Mouse (Mus musculus): ENCODE results near the gene Lrig1. TPM values are rescaled to one million over a fixed set of nuclear protein-coding genes. Genes with fewer than 3 reads are reported as not detected.
A peak's percentile ranks its signal among the peaks of the same experiment; 100 is the strongest.

The Lrig1 gene
- not detected in 2 replicates for polyA plus RNA-seq (2012; ENCODE audit: insufficient read depth, insufficient read length, low replicate concordance, missing spikeins)

- peak within 1 kb of the TSS; percentile 62 for H3K4me3 ChIP-seq (ENCODE audit: insufficient read depth, low read depth, low read length)
- under 1% methylated on average over 40 of the region's 40 CpGs for WGBS
Measured at GRCm38 (mm10) chr6:94700067-94700491, at the start of gene Lrig1. Lrig1 (minus strand) TSS chr6:94700158.

GRCm38 (mm10) chr6:94749626-94750025 lies 49.7 kb upstream of the Lrig1 start:
- no peak overlapping the region for H3K4me3 ChIP-seq (ENCODE audit: insufficient read depth, low read depth, low read length)
- H3K4me1 ChIP-seq (ENCODE audit: control insufficient read depth, insufficient read depth, low read length): no peaks in the 10 kb centered on the region
- TF ChIP-seq CTCF (IDR thresholded peaks at IDR 0.05; ENCODE audit: insufficient read depth, low read depth, low read length) (no peak), POLR2A (IDR thresholded peaks at IDR 0.05; ENCODE audit: insufficient read depth, low read depth, low read length) (no peak)
- no peak overlapping the region for H3K27ac ChIP-seq (ENCODE audit: insufficient read depth, low read depth, low read length)
- WGBS: 92% methylated on average over 3 of the region's 3 CpGs

More at GRCm38 (mm10) chr6:94700067-94700491, at the start of gene Lrig1:
- H3K4me1 ChIP-seq (ENCODE audit: control insufficient read depth, insufficient read depth, low read length): 0 out of 2 replicates have a peak, but pooled peaks cover 2% of the 10 kb centered on the region
- TF ChIP-seq POLR2A (IDR thresholded peaks at IDR 0.05; ENCODE audit: insufficient read depth, low read depth, low read length) (peak; percentile 46; the same call in 1 of the 2 replicates), CTCF (IDR thresholded peaks at IDR 0.05; ENCODE audit: insufficient read depth, low read depth, low read length) (no peak)
- H3K27ac ChIP-seq (ENCODE audit: insufficient read depth, low read depth, low read length): no peak within 1 kb of the TSS

GRCm38 (mm10) chr6:94748361-94748760 lies 48.4 kb upstream of the Lrig1 start:
- TF ChIP-seq POLR2A (IDR thresholded peaks at IDR 0.05; ENCODE audit: insufficient read depth, low read depth, low read length) (no peak), CTCF (IDR thresholded peaks at IDR 0.05; ENCODE audit: insufficient read depth, low read depth, low read length) (no peak)
- H3K27ac ChIP-seq (ENCODE audit: insufficient read depth, low read depth, low read length): no peak overlapping the region
- WGBS: 76% methylated on average over 7 of the region's 7 CpGs
- no peaks in the 10 kb centered on the region for H3K4me1 ChIP-seq (ENCODE audit: control insufficient read depth, insufficient read depth, low read length)
- no peak overlapping the region for H3K4me3 ChIP-seq (ENCODE audit: insufficient read depth, low read depth, low read length)

GRCm38 (mm10) chr6:94740117-94740729 lies 40.3 kb upstream of the Lrig1 start:
- no peak for TF ChIP-seq CTCF (IDR thresholded peaks at IDR 0.05; ENCODE audit: insufficient read depth, low read depth, low read length)
- TF ChIP-seq POLR2A (IDR thresholded peaks at IDR 0.05; ENCODE audit: insufficient read depth, low read depth, low read length): no peak
- no peak overlapping the region for H3K27ac ChIP-seq (ENCODE audit: insufficient read depth, low read depth, low read length)
- WGBS: 93% methylated on average over 14 of the region's 14 CpGs
- no peak overlapping the region for H3K4me3 ChIP-seq (ENCODE audit: insufficient read depth, low read depth, low read length)
- H3K4me1 ChIP-seq (ENCODE audit: control insufficient read depth, insufficient read depth, low read length): no peaks in the 10 kb centered on the region

GRCm38 (mm10) chr6:94738647-94739046 lies 38.7 kb upstream of the Lrig1 start:
- Histone ChIP-seq H3K27ac (ENCODE audit: insufficient read depth, low read depth, low read length) (no peak overlapping the region), H3K4me3 (ENCODE audit: insufficient read depth, low read depth, low read length) (no peak overlapping the region), H3K4me1 (ENCODE audit: control insufficient read depth, insufficient read depth, low read length) (no peaks in the 10 kb centered on the region)
- TF ChIP-seq POLR2A (IDR thresholded peaks at IDR 0.05; ENCODE audit: insufficient read depth, low read depth, low read length): no peak
- no peak for TF ChIP-seq CTCF (IDR thresholded peaks at IDR 0.05; ENCODE audit: insufficient read depth, low read depth, low read length)
- 82% methylated on average over 3 of the region's 3 CpGs for WGBS

- Histone ChIP-seq H3K4me3 (ENCODE audit: insufficient read depth, low read depth, low read length) (no peak overlapping the region), H3K27ac (ENCODE audit: insufficient read depth, low read depth, low read length) (no peak overlapping the region), H3K4me1 (ENCODE audit: control insufficient read depth, insufficient read depth, low read length) (no peaks in the 10 kb centered on the region)
- 74% methylated on average over 5 of the region's 5 CpGs for WGBS
- no peak for TF ChIP-seq CTCF (IDR thresholded peaks at IDR 0.05; ENCODE audit: insufficient read depth, low read depth, low read length)
- TF ChIP-seq POLR2A (IDR thresholded peaks at IDR 0.05; ENCODE audit: insufficient read depth, low read depth, low read length): no peak
Measured at GRCm38 (mm10) chr6:94733878-94734277, 33.9 kb upstream of the Lrig1 start.

GRCm38 (mm10) chr6:94729847-94730246 lies 29.9 kb upstream of the Lrig1 start:
- 81% methylated on average over 18 of the region's 18 CpGs for WGBS
- Histone ChIP-seq H3K27ac (ENCODE audit: insufficient read depth, low read depth, low read length) (no peak overlapping the region), H3K4me3 (ENCODE audit: insufficient read depth, low read depth, low read length) (no peak overlapping the region), H3K4me1 (ENCODE audit: control insufficient read depth, insufficient read depth, low read length) (no peaks in the 10 kb centered on the region)
- no peak for TF ChIP-seq CTCF (IDR thresholded peaks at IDR 0.05; ENCODE audit: insufficient read depth, low read depth, low read length)
- TF ChIP-seq POLR2A (IDR thresholded peaks at IDR 0.05; ENCODE audit: insufficient read depth, low read depth, low read length): no peak

- H3K4me1 ChIP-seq (ENCODE audit: control insufficient read depth, insufficient read depth, low read length): no peaks in the 10 kb centered on the region
- 73% methylated on average over 3 of the region's 3 CpGs for WGBS
- TF ChIP-seq POLR2A (IDR thresholded peaks at IDR 0.05; ENCODE audit: insufficient read depth, low read depth, low read length) (no peak), CTCF (IDR thresholded peaks at IDR 0.05; ENCODE audit: insufficient read depth, low read depth, low read length) (no peak)
Measured at GRCm38 (mm10) chr6:94729132-94729531, 29.2 kb upstream of the Lrig1 start.

GRCm38 (mm10) chr6:94724612-94725011 lies 24.7 kb upstream of the Lrig1 start:
- H3K27ac ChIP-seq (ENCODE audit: insufficient read depth, low read depth, low read length): no peak overlapping the region
- no peak for TF ChIP-seq CTCF (IDR thresholded peaks at IDR 0.05; ENCODE audit: insufficient read depth, low read depth, low read length)
- no peak for TF ChIP-seq POLR2A (IDR thresholded peaks at IDR 0.05; ENCODE audit: insufficient read depth, low read depth, low read length)
- WGBS: 96% methylated on average over 1 of the region's 1 CpGs
- H3K4me1 ChIP-seq (ENCODE audit: control insufficient read depth, insufficient read depth, low read length): no peaks in the 10 kb centered on the region
- H3K4me3 ChIP-seq (ENCODE audit: insufficient read depth, low read depth, low read length): no peak overlapping the region

More at GRCm38 (mm10) chr6:94729132-94729531, 29.2 kb upstream of the Lrig1 start:
- Histone ChIP-seq H3K4me3 (ENCODE audit: insufficient read depth, low read depth, low read length) (no peak overlapping the region), H3K27ac (ENCODE audit: insufficient read depth, low read depth, low read length) (no peak overlapping the region)
